Mouse (Mus musculus) liver, adult 2 months (tissue): ENCODE data around the gene Dda1. TPM values are rescaled to one million over a fixed set of nuclear protein-coding genes. Genes with fewer than 3 reads are reported as not detected.
A peak's percentile ranks its signal among the peaks of the same experiment; 100 is the strongest.

ENCODE experiments used
- DNase-seq: peaks from one replicate; pipeline ENCODE4 v3.0.0-alpha.2; 2011; ENCODE audit warnings: low read depth, low spot score; ENCODE audit errors: extremely low read depth
- H3K27ac ChIP-seq: fragments of 200-500 bp; replicated peaks from 2 replicates; pipeline ENCODE4 v1.5.1; 2012; ENCODE audit warnings: low read depth, mild to moderate bottlenecking, control low read depth, inconsistent platforms, low read length; ENCODE audit not compliant: insufficient read depth
- H3K27me3 ChIP-seq: fragments of 200-500 bp; 2 replicates; pipeline ENCODE4 v1.6.1; 2012; ENCODE audit warnings: mild to moderate bottlenecking, moderate library complexity, low read length, inconsistent platforms; ENCODE audit not compliant: control insufficient read depth, insufficient read depth
- H3K36me3 ChIP-seq: fragments of 200-500 bp; 2 replicates; pipeline ENCODE4 v1.6.1; 2012; ENCODE audit warnings: low read length, inconsistent platforms; ENCODE audit not compliant: control insufficient read depth, insufficient read depth
- H3K4me1 ChIP-seq: fragments of 200-500 bp; 2 replicates; pipeline ENCODE4 v1.6.1; 2011; ENCODE audit warnings: low read length; ENCODE audit not compliant: control insufficient read depth, insufficient read depth
- H3K4me3 ChIP-seq: fragments of 200-500 bp; 2 replicates; pipeline ENCODE4 v1.5.1; 2011; ENCODE audit warnings: low read depth, mild to moderate bottlenecking, control low read depth, low read length, moderate library complexity; ENCODE audit not compliant: insufficient read depth
- H3K79me2 ChIP-seq: fragments of 200-500 bp; 2 replicates; pipeline ENCODE4 v1.6.1; 2012; ENCODE audit warnings: inconsistent platforms, mild to moderate bottlenecking, low read length, moderate library complexity; ENCODE audit not compliant: control insufficient read depth, insufficient read depth
- H3K9ac ChIP-seq: fragments of 200-500 bp; 2 replicates; pipeline ENCODE4 v1.6.1; 2012; ENCODE audit warnings: low read depth, mild to moderate bottlenecking, control low read depth, inconsistent platforms, low read length
- CTCF ChIP-seq: fragments of 200-500 bp; IDR thresholded peaks from 2 replicates; pipeline ENCODE4 v1.5.1; 2011; ENCODE audit warnings: low read depth, low read length, control low read depth
- POLR2A ChIP-seq: fragments of 200-500 bp; IDR thresholded peaks from 2 replicates; pipeline ENCODE4 v1.6.1; 2011; ENCODE audit warnings: low read length, control low read depth; ENCODE audit not compliant: insufficient read depth; ENCODE audit errors: extremely low read depth
- WGBS: fragments of 180-500 bp; shearing (Covaris S2); methylation state at CpG from one replicate; pipeline ENCODE4 v1.1.7; 2018; 5-methylcytosine and 5-hydroxymethylcytosine counted together
- polyA plus RNA-seq: library from polyadenylated mRNA; depleted of rRNA; stranded (reverse); fragments of >200 nt; gene quantifications from 2 replicates; pipeline ENCODE4 v1.2.3, GENCODE M21; 2012
- total RNA-seq: library from RNA; depleted of rRNA; stranded (reverse); fragments of >200 nt; gene quantifications from 2 replicates; pipeline ENCODE4 v1.2.3, GENCODE M21; 2014

The Dda1 gene
- total and polyA plus RNA-seq, 2 experiments, result 7.7 to 34.1 TPM

GRCm38 (mm10) chr8:71498816-71499690 lies 30.1 kb downstream of the Dda1 start:
- peak; percentile 36 for DNase-seq
- Histone ChIP-seq H3K79me2 (no peaks in the 10 kb centered on the region), H3K4me1 (peaks cover 16% of the 10 kb centered on the region), H3K27ac (peak overlapping the region; percentile 58), H3K36me3 (no peaks in the 10 kb centered on the region), H3K4me3 (no peak overlapping the region), H3K27me3 (no peaks in the 10 kb centered on the region), H3K9ac (no peak overlapping the region)
- TF ChIP-seq POLR2A (no peak), CTCF (no peak)
- 46% methylated on average over 16 of the region's 16 CpGs for WGBS

- Histone ChIP-seq H3K4me1 (no peaks in the 10 kb centered on the region), H3K79me2 (no peaks in the 10 kb centered on the region), H3K27ac (no peak overlapping the region), H3K36me3 (no peaks in the 10 kb centered on the region), H3K4me3 (no peak overlapping the region), H3K27me3 (0 out of 2 replicates have a peak, but pooled peaks cover 3% of the 10 kb centered on the region), H3K9ac (no peak overlapping the region)
- DNase-seq, result no peak
- TF ChIP-seq POLR2A (no peak), CTCF (no peak)
- 93% methylated on average over 4 of the region's 4 CpGs for WGBS
Observed at GRCm38 (mm10) chr8:71504349-71504748, 35.4 kb downstream of the Dda1 start.

- Histone ChIP-seq H3K79me2 (no peaks in the 10 kb centered on the region), H3K27me3 (0 out of 2 replicates have a peak, but pooled peaks cover 3% of the 10 kb centered on the region), H3K9ac (no peak overlapping the region), H3K36me3 (no peaks in the 10 kb centered on the region), H3K27ac (no peak overlapping the region), H3K4me1 (no peaks in the 10 kb centered on the region), H3K4me3 (no peak overlapping the region)
- DNase-seq, result no peak
- 91% methylated on average over 4 of the region's 4 CpGs for WGBS
- TF ChIP-seq POLR2A (no peak), CTCF (no peak)
Observed at GRCm38 (mm10) chr8:71505326-71505725, 36.3 kb downstream of the Dda1 start.

- Histone ChIP-seq H3K4me1 (no peaks in the 10 kb centered on the region), H3K27ac (no peak overlapping the region), H3K4me3 (no peak overlapping the region), H3K9ac (no peak overlapping the region), H3K27me3 (0 out of 2 replicates have a peak, but pooled peaks cover 3% of the 10 kb centered on the region), H3K36me3 (no peaks in the 10 kb centered on the region), H3K79me2 (no peaks in the 10 kb centered on the region)
- TF ChIP-seq CTCF (no peak), POLR2A (no peak)
- 64% methylated on average over 4 of the region's 4 CpGs for WGBS
- DNase-seq, result no peak
Observed at GRCm38 (mm10) chr8:71505979-71506378, 37.0 kb downstream of the Dda1 start.

- TF ChIP-seq CTCF (no peak), POLR2A (no peak)
- DNase-seq, result no peak
- Histone ChIP-seq H3K4me1 (no peaks in the 10 kb centered on the region; the same call in 1 of the 2 replicates), H3K79me2 (no peaks in the 10 kb centered on the region), H3K36me3 (no peaks in the 10 kb centered on the region), H3K9ac (peak overlapping the region; percentile 51), H3K27me3 (0 out of 2 replicates have a peak, but pooled peaks cover 3% of the 10 kb centered on the region), H3K27ac (no peak overlapping the region), H3K4me3 (peak overlapping the region; percentile 52)
- WGBS, result 2% methylated on average over 61 of the region's 61 CpGs
Observed at GRCm38 (mm10) chr8:71507589-71508104, 38.6 kb downstream of the Dda1 start.

- no peak for DNase-seq
- H3K4me3 ChIP-seq, result no peak overlapping the region
- no peaks in the 10 kb centered on the region; the same call in 1 of the 2 replicates for H3K4me1 ChIP-seq
- TF ChIP-seq CTCF (no peak), POLR2A (no peak)
- no peak overlapping the region for H3K27ac ChIP-seq
- 0 out of 2 replicates have a peak, but pooled peaks cover 3% of the 10 kb centered on the region for H3K27me3 ChIP-seq
- H3K36me3 ChIP-seq, result no peaks in the 10 kb centered on the region
- WGBS, result 80% methylated on average over 2 of the region's 2 CpGs
- no peak overlapping the region for H3K9ac ChIP-seq
- no peaks in the 10 kb centered on the region for H3K79me2 ChIP-seq
Observed at GRCm38 (mm10) chr8:71509316-71509715, 40.3 kb downstream of the Dda1 start.
